Mouse (Mus musculus) lung, embryonic 14.5 days (tissue): ENCODE results near the gene Vps51. TPM values are rescaled to one million over a fixed set of nuclear protein-coding genes. Genes with fewer than 3 reads are reported as not detected.

Experiments
- ATAC-seq: fragments of 200-750 bp; cut with Nextera tagmentation; 2 replicates; pipeline ENCODE4 v1.8.0; 2017; ENCODE audit warnings: mild to moderate bottlenecking, moderate TSS enrichment, moderate library complexity; ENCODE audit not compliant: insufficient read depth
- DNase-seq: peaks from one replicate; pipeline ENCODE4 v3.0.0-alpha.2; 2015
- H3K27ac ChIP-seq: fragments of 300-500 bp; sonication (generic); 2 replicates; pipeline ENCODE4 v1.5.1; 2014; ENCODE audit warnings: low read depth, mild to moderate bottlenecking, moderate library complexity
- H3K27me3 ChIP-seq: fragments of 300-500 bp; sonication (generic); 2 replicates; pipeline ENCODE4 v1.6.1; 2014; ENCODE audit warnings: low read length, control low read depth; ENCODE audit not compliant: insufficient read depth
- H3K36me3 ChIP-seq: fragments of 300-500 bp; sonication (generic); 2 replicates; pipeline ENCODE4 v1.6.1; 2014; ENCODE audit warnings: control low read depth; ENCODE audit not compliant: insufficient read depth
- H3K4me1 ChIP-seq: fragments of 300-500 bp; sonication (generic); 2 replicates; pipeline ENCODE4 v1.6.1; 2014; ENCODE audit warnings: antibody characterized with exemption, control low read depth; ENCODE audit not compliant: insufficient read depth
- H3K4me2 ChIP-seq: fragments of 300-500 bp; sonication (generic); 2 replicates; pipeline ENCODE4 v1.6.1; 2014; ENCODE audit warnings: mild to moderate bottlenecking
- H3K4me3 ChIP-seq: fragments of 300-500 bp; sonication (generic); 2 replicates; pipeline ENCODE4 v1.5.1; 2014; ENCODE audit warnings: low read depth, low read length
- H3K9ac ChIP-seq: fragments of 300-500 bp; sonication (generic); 2 replicates; pipeline ENCODE4 v1.6.1; 2014
- H3K9me3 ChIP-seq: fragments of 300-500 bp; sonication (generic); 2 replicates; pipeline ENCODE4 v1.6.1; 2016; ENCODE audit warnings: low read depth, low read length, control low read depth
- CTCF ChIP-seq: IDR thresholded peaks from 2 replicates; pipeline ENCODE4 v1.5.1; 2016; ENCODE audit warnings: antibody characterized with exemption, low read depth
- WGBS: fragments of 180-500 bp; shearing (Covaris S2); extraction: QIAGEN DNeasy Blood & Tissue Kit; methylation state at CpG from one replicate; pipeline ENCODE4 v1.1.7; 2014; 5-methylcytosine and 5-hydroxymethylcytosine counted together
- polyA plus RNA-seq: library from polyadenylated mRNA; unstranded; fragments of >200 nt; fragmentation: Nextera tagmentation; extraction: Ambion mirVana; gene quantifications from 2 replicates; pipeline ENCODE4 v1.2.1, GENCODE M21; 2014

Vps51 gene
- polyA plus RNA-seq: 63.2 and 63.5 TPM in 2 replicates

- WGBS: under 1% methylated on average over 33 of the region's 33 CpGs
- H3K27ac ChIP-seq: peak within 1 kb of the TSS; percentile 86
- H3K4me1 ChIP-seq: 0 out of 2 replicates have a peak, but pooled peaks cover 8% of the 10 kb centered on the region
- H3K9ac ChIP-seq: peak within 1 kb of the TSS; percentile 75
- peak; percentile 93 for ATAC-seq
- H3K4me2 ChIP-seq: peak within 1 kb of the TSS; percentile 93
- H3K36me3 ChIP-seq: peaks cover 48% of the 10 kb centered on the region
- H3K27me3 ChIP-seq: no peaks in the 10 kb centered on the region
- peak; percentile 95 for DNase-seq
- no peaks in the 10 kb centered on the region for H3K9me3 ChIP-seq
- H3K4me3 ChIP-seq: peak within 1 kb of the TSS; percentile 79
- no peak for TF ChIP-seq CTCF
These were observed at the start of gene Vps51 for GRCm38 (mm10) chr19:6076564-6077393. Gene Vps51 (minus strand): TSS chr19:6077231.

DNA sequence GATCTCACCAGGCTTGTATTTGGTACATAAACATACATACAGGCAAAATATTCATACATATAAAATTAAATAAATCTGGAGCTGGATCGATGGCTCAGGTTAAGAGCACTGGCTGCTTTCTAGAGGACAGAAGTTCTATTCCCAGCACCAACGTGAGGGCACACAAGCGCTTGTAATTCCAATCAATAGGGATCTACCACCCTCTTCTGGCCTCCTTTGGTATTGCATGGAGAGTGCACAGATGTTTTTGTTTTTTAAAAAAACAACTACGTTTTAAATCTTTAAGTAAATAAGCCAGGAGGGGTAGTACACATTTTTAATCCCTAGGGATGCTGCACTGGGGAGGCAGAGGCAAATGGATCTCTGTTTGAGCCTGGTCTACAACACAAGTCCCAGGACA lies 49.3 kb upstream of the Vps51 start:
- WGBS: 25% methylated on average over 4 of the region's 4 CpGs
- Histone ChIP-seq H3K27ac (no peak overlapping the region), H3K9me3 (no peaks in the 10 kb centered on the region), H3K4me2 (0 out of 2 replicates have a peak overlapping the region, but pooled peaks have one; percentile 25), H3K4me1 (peaks cover 3% of the 10 kb centered on the region; the same call in 1 of the 2 replicates), H3K36me3 (peaks cover 5% of the 10 kb centered on the region; the same call in 1 of the 2 replicates), H3K4me3 (no peak overlapping the region), H3K27me3 (no peaks in the 10 kb centered on the region), H3K9ac (no peak overlapping the region)
- ATAC-seq (no peak), DNase-seq (peak; percentile 77)
- peak; percentile 79 for TF ChIP-seq CTCF

- DNase-seq (no peak), ATAC-seq (no peak)
- H3K4me1 ChIP-seq: peaks cover 3% of the 10 kb centered on the region; the same call in 1 of the 2 replicates
- H3K27me3 ChIP-seq: no peaks in the 10 kb centered on the region
- no peak overlapping the region for H3K9ac ChIP-seq
- H3K4me2 ChIP-seq: no peak overlapping the region
- no peak for TF ChIP-seq CTCF
- peaks cover 8% of the 10 kb centered on the region; the same call in 1 of the 2 replicates for H3K36me3 ChIP-seq
- WGBS: 81% methylated on average over 2 of the region's 2 CpGs
- no peaks in the 10 kb centered on the region for H3K9me3 ChIP-seq
- no peak overlapping the region for H3K4me3 ChIP-seq
- H3K27ac ChIP-seq: no peak overlapping the region
These were observed 47.9 kb upstream of the Vps51 start for GRCm38 (mm10) chr19:6124898-6125297.

DNA sequence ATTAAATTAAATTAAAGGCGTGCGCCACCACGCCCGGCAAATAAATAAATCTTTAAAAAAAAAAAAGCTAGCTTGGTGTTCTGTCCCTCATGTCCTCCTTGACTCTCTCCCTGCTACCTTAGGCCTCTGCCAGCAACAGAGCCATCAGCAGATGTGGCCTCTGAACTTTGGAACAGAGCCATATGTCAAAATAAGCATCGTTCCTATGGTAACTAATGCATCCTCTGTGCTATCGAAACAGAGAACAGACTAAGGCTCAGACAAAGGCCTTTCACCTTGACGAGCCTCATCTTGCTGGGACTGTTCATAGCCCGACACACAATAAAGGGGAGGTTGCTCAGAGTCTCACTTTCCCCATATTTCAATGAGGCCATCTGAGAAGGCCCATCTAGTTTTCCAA lies 46.3 kb upstream of the Vps51 start:
- H3K9me3 ChIP-seq: no peaks in the 10 kb centered on the region
- H3K4me2 ChIP-seq: no peak overlapping the region
- no peak overlapping the region for H3K27ac ChIP-seq
- no peaks in the 10 kb centered on the region for H3K27me3 ChIP-seq
- TF ChIP-seq CTCF: no peak
- 0 out of 2 replicates have a peak, but pooled peaks cover 4% of the 10 kb centered on the region for H3K4me1 ChIP-seq
- H3K9ac ChIP-seq: no peak overlapping the region
- WGBS: 66% methylated on average over 8 of the region's 8 CpGs
- H3K36me3 ChIP-seq: peaks cover 8% of the 10 kb centered on the region; the same call in 1 of the 2 replicates
- ATAC-seq (no peak), DNase-seq (peak; percentile 48)
- H3K4me3 ChIP-seq: no peak overlapping the region

DNA sequence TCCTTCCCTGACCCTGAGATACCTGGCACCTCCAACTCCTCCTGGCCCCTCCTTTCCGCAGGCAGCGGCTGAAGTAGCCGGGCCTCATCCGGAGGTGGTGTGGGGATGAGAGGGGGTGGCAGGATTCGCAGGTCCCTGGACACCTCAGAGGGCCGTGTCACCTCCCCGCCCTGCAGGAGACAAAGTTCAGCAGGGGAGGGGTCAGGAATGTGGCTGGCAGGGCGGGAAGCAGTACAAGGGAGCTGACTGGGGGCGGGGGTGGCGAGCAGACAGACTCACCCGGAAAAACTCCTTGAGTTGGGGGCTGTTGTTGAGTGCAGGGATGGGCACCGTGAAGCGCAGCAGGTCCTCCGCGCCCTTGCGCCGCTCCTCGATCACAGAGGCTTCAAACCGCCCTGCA lies 44.7 kb upstream of the Vps51 start:
- DNase-seq: no peak
- no peak overlapping the region for H3K4me3 ChIP-seq
- no peaks in the 10 kb centered on the region for H3K9me3 ChIP-seq
- no peak overlapping the region for H3K9ac ChIP-seq
- TF ChIP-seq CTCF: no peak
- no peak for ATAC-seq
- H3K4me2 ChIP-seq: no peak overlapping the region
- peaks cover 10% of the 10 kb centered on the region; the same call in 1 of the 2 replicates for H3K36me3 ChIP-seq
- H3K27ac ChIP-seq: no peak overlapping the region
- peaks cover 10% of the 10 kb centered on the region for H3K4me1 ChIP-seq
- H3K27me3 ChIP-seq: no peaks in the 10 kb centered on the region
- 21% methylated on average over 19 of the region's 19 CpGs for WGBS

DNA sequence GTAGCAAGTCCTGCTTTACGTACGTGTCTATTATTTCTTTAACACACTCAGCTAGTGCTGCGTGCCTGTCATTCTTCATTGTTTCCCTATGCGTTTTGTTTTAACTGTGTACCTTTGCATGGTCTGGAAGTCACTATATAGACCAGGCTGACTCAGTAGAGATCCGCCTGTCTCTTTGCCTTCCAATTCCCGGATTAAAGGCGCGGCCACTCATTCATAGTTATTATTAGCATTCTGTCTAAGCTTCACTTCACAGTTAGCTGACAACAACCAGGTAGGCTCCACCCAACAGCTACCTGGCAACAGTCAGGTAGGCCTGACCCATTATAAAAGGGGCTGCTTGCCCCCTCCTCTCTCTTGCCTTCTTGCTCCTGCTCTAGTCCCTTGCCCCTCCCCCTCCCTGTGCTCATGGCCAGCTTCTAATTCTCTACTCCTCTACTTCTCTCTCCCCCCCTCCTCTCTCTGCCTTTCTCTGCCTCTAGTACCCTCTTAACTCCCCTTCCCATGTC lies 41.7 kb upstream of the Vps51 start:
- H3K4me3 ChIP-seq: peak overlapping the region; percentile 81
- peak overlapping the region; percentile 85 for H3K4me2 ChIP-seq
- no peak for TF ChIP-seq CTCF
- H3K9ac ChIP-seq: peak overlapping the region; percentile 47
- H3K36me3 ChIP-seq: peaks cover 38% of the 10 kb centered on the region
- DNase-seq (no peak), ATAC-seq (peak; percentile 33)
- no peaks in the 10 kb centered on the region for H3K9me3 ChIP-seq
- H3K27ac ChIP-seq: peak overlapping the region; percentile 99
- peaks cover 13% of the 10 kb centered on the region for H3K4me1 ChIP-seq
- no peaks in the 10 kb centered on the region for H3K27me3 ChIP-seq
- WGBS: 2% methylated on average over 8 of the region's 8 CpGs
